Mouse (Mus musculus) C2C12 (cell line): ENCODE measurements around the gene Lep.

Experiments
- CEBPB ChIP-seq: IDR thresholded peaks from one replicate; pipeline ENCODE4 v1.6.1; 2011; ENCODE audit warnings: low read depth, mild to moderate bottlenecking, control low read depth, moderate library complexity
- CTCF ChIP-seq: IDR thresholded peaks from one replicate; pipeline ENCODE4 v1.5.1; 2011; ENCODE audit not compliant: control insufficient read depth, insufficient read depth, insufficient read length
- MAX ChIP-seq: IDR thresholded peaks from one replicate; pipeline ENCODE4 v1.6.1; 2011; ENCODE audit warnings: mild to moderate bottlenecking, control low read depth
- MYOD1 ChIP-seq: IDR thresholded peaks from one replicate; pipeline ENCODE4 v1.6.1; 2011; ENCODE audit warnings: low read depth; ENCODE audit not compliant: control insufficient read depth, insufficient read length
- USF1 ChIP-seq: IDR thresholded peaks from one replicate; pipeline ENCODE4 v1.6.1; 2011; ENCODE audit warnings: low read depth, mild to moderate bottlenecking, control low read depth, moderate library complexity

- TF ChIP-seq CTCF (no peak), CEBPB (no peak), MAX (no peak), MYOD1 (no peak), USF1 (no peak)
These were observed 23.3 kb upstream of the Lep start for GRCm38 (mm10) chr6:29036698-29037097.
